Mouse (Mus musculus): ENCODE measurements around the gene Sarm1.

GRCm38 (mm10) chr11:78463286-78464036 is 34.1 kb downstream of the Sarm1 start:
- TF ChIP-seq CTCF (IDR thresholded peaks at IDR 0.05; ENCODE audit: low read depth, low read length) (no peak), POLR2A (IDR thresholded peaks at IDR 0.05; ENCODE audit: borderline replicate concordance, low read depth, low read length) (no peak)
